Mouse (Mus musculus) heart, embryonic 11.5 days (tissue): ENCODE measurements at regions not wholly inside any gene's neighbourhood (a gene's known extent, or its start where the extent isn't known, plus 50 kb on each side); places are given as distances from the start of the nearest gene placed in this dataset.

Experiments
- ATAC-seq: fragments of 200-750 bp; cut with Nextera tagmentation; replicated peaks from 2 replicates; pipeline ENCODE4 v1.8.0; 2017; ENCODE audit warnings: moderate library complexity; ENCODE audit not compliant: insufficient number of reproducible peaks, low FRiP score, low TSS enrichment
- H3K27ac ChIP-seq: fragments of 300-500 bp; sonication (generic); 2 replicates; pipeline ENCODE4 v1.5.1; 2014; ENCODE audit warnings: mild to moderate bottlenecking, low read depth, low read length
- H3K27me3 ChIP-seq: fragments of 300-500 bp; sonication (generic); 2 replicates; pipeline ENCODE4 v1.6.1; 2014; ENCODE audit warnings: mild to moderate bottlenecking, low read length, mixed read lengths; ENCODE audit not compliant: control insufficient read depth, insufficient read depth
- H3K36me3 ChIP-seq: fragments of 300-500 bp; sonication (generic); 2 replicates; pipeline ENCODE4 v1.6.1; 2014; ENCODE audit warnings: mild to moderate bottlenecking, low read length, moderate library complexity, mixed read lengths; ENCODE audit not compliant: control insufficient read depth, insufficient read depth
- H3K4me1 ChIP-seq: fragments of 300-500 bp; sonication (generic); 2 replicates; pipeline ENCODE4 v1.6.1; 2014; ENCODE audit warnings: low read length; ENCODE audit not compliant: control insufficient read depth, insufficient read depth
- H3K4me2 ChIP-seq: fragments of 300-500 bp; sonication (generic); 2 replicates; pipeline ENCODE4 v1.6.1; 2014; ENCODE audit warnings: mild to moderate bottlenecking, moderate library complexity
- H3K4me3 ChIP-seq: fragments of 300-500 bp; sonication (generic); 2 replicates; pipeline ENCODE4 v1.5.1; 2014; ENCODE audit warnings: low read depth, low read length
- H3K9ac ChIP-seq: fragments of 300-500 bp; sonication (generic); 2 replicates; pipeline ENCODE4 v1.6.1; 2014; ENCODE audit warnings: mild to moderate bottlenecking, low read depth, low read length, moderate library complexity
- H3K9me3 ChIP-seq: fragments of 300-500 bp; sonication (generic); replicated peaks from 2 replicates; pipeline ENCODE4 v1.6.1; 2016; ENCODE audit warnings: low read length; ENCODE audit not compliant: control insufficient read depth
- WGBS: fragments of 180-500 bp; shearing (Covaris S2); extraction: QIAGEN DNeasy Blood & Tissue Kit; methylation state at CpG from one replicate; pipeline ENCODE4 v1.1.7; 2014; ENCODE audit not compliant: insufficient replicate concordance; 5-methylcytosine and 5-hydroxymethylcytosine counted together

- no peaks in the 10 kb centered on the region for H3K9me3 ChIP-seq
- H3K4me1 ChIP-seq = no peaks in the 10 kb centered on the region
- H3K27me3 ChIP-seq = no peaks in the 10 kb centered on the region
- no peak overlapping the region for H3K4me2 ChIP-seq
- no peak overlapping the region for H3K27ac ChIP-seq
- H3K36me3 ChIP-seq = no peaks in the 10 kb centered on the region
- WGBS = 74% methylated on average over 8 of the region's 8 CpGs
- H3K4me3 ChIP-seq = no peak overlapping the region
- no peak for ATAC-seq
- no peak overlapping the region for H3K9ac ChIP-seq
Measured at GRCm38 (mm10) chr1:32872920-32873319, 325.8 kb upstream of the Gm5415 start.

GRCm38 (mm10) chr1:32866111-32866510, 319.0 kb upstream of the Gm5415 start:
- H3K36me3 ChIP-seq = no peaks in the 10 kb centered on the region
- no peak overlapping the region for H3K4me2 ChIP-seq
- no peak for ATAC-seq
- H3K4me1 ChIP-seq = no peaks in the 10 kb centered on the region
- no peaks in the 10 kb centered on the region for H3K9me3 ChIP-seq
- H3K9ac ChIP-seq = no peak overlapping the region
- H3K4me3 ChIP-seq = no peak overlapping the region
- no peaks in the 10 kb centered on the region for H3K27me3 ChIP-seq
- WGBS = 74% methylated on average over 1 of the region's 1 CpGs
- no peak overlapping the region for H3K27ac ChIP-seq

GRCm38 (mm10) chr1:32858040-32858439, 310.9 kb upstream of the Gm5415 start:
- 50% methylated on average over 1 of the region's 1 CpGs for WGBS
- no peak overlapping the region for H3K9ac ChIP-seq
- no peak for ATAC-seq
- no peak overlapping the region for H3K4me2 ChIP-seq
- no peaks in the 10 kb centered on the region for H3K4me1 ChIP-seq
- no peak overlapping the region for H3K4me3 ChIP-seq
- H3K36me3 ChIP-seq = no peaks in the 10 kb centered on the region
- H3K27ac ChIP-seq = no peak overlapping the region
- H3K9me3 ChIP-seq = no peaks in the 10 kb centered on the region
- H3K27me3 ChIP-seq = no peaks in the 10 kb centered on the region
